Mouse (Mus musculus) hindbrain, embryonic 12.5 days (tissue): ENCODE results near the gene Zfp202. TPM values are rescaled to one million over a fixed set of nuclear protein-coding genes. Genes with fewer than 3 reads are reported as not detected.

Experiments used
- ATAC-seq: fragments of 200-750 bp; cut with Nextera tagmentation; 2 replicates; pipeline ENCODE4 v1.8.0; 2017; ENCODE audit warnings: moderate TSS enrichment; ENCODE audit not compliant: low FRiP score
- H3K27ac ChIP-seq: fragments of 300-500 bp; sonication (generic); 2 replicates; pipeline ENCODE4 v1.5.1; 2016; ENCODE audit warnings: mild to moderate bottlenecking
- H3K27me3 ChIP-seq: fragments of 300-500 bp; sonication (generic); 2 replicates; pipeline ENCODE4 v1.6.1; 2016; ENCODE audit warnings: mild to moderate bottlenecking
- H3K36me3 ChIP-seq: fragments of 300-500 bp; sonication (generic); 2 replicates; pipeline ENCODE4 v1.6.1; 2016; ENCODE audit warnings: mild to moderate bottlenecking
- H3K4me1 ChIP-seq: fragments of 300-500 bp; sonication (generic); 2 replicates; pipeline ENCODE4 v1.6.1; 2016
- H3K4me2 ChIP-seq: fragments of 300-500 bp; sonication (generic); replicated peaks from 2 replicates; pipeline ENCODE4 v1.6.1; 2016; ENCODE audit warnings: mild to moderate bottlenecking
- H3K4me3 ChIP-seq: fragments of 300-500 bp; sonication (generic); 2 replicates; pipeline ENCODE4 v1.5.1; 2016; ENCODE audit warnings: mild to moderate bottlenecking
- H3K9ac ChIP-seq: fragments of 300-500 bp; sonication (generic); 2 replicates; pipeline ENCODE4 v1.6.1; 2016; ENCODE audit warnings: mild to moderate bottlenecking, moderate library complexity
- H3K9me3 ChIP-seq: fragments of 300-500 bp; sonication (generic); replicated peaks from 2 replicates; pipeline ENCODE4 v1.6.1; 2016; ENCODE audit warnings: mild to moderate bottlenecking
- WGBS: fragments of 180-500 bp; shearing (Covaris S2); methylation state at CpG from one replicate; pipeline ENCODE4 v1.1.7; 2016; 5-methylcytosine and 5-hydroxymethylcytosine counted together
- polyA plus RNA-seq: library from polyadenylated mRNA; unstranded; fragments of >200 nt; fragmentation: Nextera tagmentation; extraction: Ambion mirVana; gene quantifications from 2 replicates; pipeline ENCODE4 v1.2.1, GENCODE M21; 2016

Gene Zfp202
- polyA plus RNA-seq, 1 experiment from 2014 or later: 9.0 TPM

DNA sequence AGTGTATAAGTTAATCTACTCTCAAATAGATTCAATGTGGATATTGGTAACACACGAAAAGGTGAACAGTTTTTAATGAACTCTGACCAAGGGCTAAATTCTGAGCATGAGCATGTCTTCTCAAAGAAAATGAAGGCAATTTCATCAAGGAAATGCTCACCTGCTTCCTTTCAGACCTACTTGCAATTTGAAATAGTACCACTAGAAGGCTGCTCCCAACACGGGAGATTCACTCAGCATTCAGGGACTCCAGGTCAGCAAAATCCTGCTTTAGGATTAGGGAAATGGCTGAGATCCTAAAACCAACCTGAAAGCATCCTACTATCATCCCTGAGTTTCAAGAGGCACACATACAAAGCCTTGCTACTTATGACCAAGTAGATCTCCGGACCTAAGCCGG, 32.2 kb downstream of the Zfp202 start:
- no peak overlapping the region for H3K4me3 ChIP-seq
- no peak overlapping the region for H3K4me2 ChIP-seq
- no peak overlapping the region for H3K9ac ChIP-seq
- no peaks in the 10 kb centered on the region for H3K36me3 ChIP-seq
- H3K4me1 ChIP-seq: no peaks in the 10 kb centered on the region
- H3K27ac ChIP-seq: no peak overlapping the region
- H3K9me3 ChIP-seq: no peaks in the 10 kb centered on the region
- H3K27me3 ChIP-seq: no peaks in the 10 kb centered on the region
- WGBS: 78% methylated on average over 4 of the region's 4 CpGs
- no peak for ATAC-seq

DNA sequence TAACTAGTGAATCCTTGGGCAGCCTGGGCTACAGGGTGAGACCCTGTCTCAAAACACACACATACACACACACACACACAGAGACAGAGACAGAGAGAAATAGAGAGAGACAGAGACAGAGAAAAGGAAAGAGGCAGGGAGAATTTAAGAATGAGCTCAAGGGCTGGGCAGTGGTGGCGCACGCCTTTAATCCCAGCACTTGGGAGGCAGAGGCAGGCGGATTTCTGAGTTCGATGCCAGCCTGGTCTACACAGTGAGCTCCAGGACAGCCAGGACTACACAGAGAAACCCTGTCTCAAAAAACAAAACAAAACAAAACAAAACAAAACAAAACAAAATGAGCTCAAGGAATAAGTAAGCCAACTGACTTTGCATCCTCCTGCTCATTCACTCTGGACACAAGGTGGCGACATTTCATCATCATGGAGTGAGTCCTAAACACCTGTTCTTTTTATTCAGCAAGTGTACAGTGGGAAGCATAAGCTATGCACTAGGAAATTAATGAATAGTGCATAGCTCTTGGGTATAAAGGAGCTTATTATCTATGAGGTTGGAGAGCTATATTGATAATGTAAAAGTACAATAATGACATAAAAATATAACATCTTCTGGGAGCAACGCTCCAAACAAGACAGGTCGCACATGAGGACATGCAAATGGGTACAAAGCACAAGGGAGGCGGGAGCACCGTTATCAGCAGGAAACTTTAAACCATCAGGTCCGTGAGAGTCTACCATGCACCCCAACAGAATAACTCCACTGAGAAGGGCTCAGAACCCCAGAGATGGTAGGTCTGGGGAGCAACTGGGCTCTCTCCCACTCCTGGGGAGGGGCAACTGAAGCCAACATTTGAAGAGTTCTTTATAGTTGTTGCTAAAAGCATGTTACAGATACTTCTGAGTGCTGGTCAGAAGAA, 36.0 kb downstream of the Zfp202 start:
- H3K4me3 ChIP-seq: no peak overlapping the region
- no peak overlapping the region for H3K4me2 ChIP-seq
- H3K4me1 ChIP-seq: no peaks in the 10 kb centered on the region
- WGBS: 77% methylated on average over 10 of the region's 10 CpGs
- H3K9ac ChIP-seq: no peak overlapping the region
- peaks cover 4% of the 10 kb centered on the region; the same call in 1 of the 2 replicates for H3K9me3 ChIP-seq
- no peak overlapping the region for H3K27ac ChIP-seq
- H3K27me3 ChIP-seq: 0 out of 2 replicates have a peak, but pooled peaks cover 3% of the 10 kb centered on the region
- ATAC-seq: peak; percentile 71
- no peaks in the 10 kb centered on the region for H3K36me3 ChIP-seq

DNA sequence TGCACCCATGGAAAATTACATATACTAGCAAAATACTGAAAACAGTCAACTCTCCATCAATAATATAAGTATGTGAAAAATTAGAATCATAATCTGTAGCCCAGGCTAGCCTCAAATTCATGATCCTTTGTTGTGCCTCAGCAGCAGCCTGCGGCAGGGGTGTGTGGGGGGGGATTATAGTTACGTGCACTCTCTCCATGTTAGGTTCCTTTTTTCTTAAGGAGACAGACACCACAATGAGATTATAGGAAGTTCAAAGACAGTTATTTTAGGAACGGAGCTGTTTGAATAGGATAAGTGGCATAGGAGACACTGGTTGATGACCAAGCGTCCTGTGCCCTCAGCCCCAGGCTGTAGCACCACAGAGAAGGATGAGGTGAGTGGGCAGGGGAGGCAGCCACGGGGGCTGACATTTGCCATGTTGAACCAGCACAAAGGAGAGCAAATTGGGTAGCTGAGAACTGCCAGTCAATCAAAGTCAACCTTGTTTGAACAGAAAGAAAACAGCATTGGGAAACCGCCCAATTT, 36.8 kb downstream of the Zfp202 start:
- 0 out of 2 replicates have a peak, but pooled peaks cover 3% of the 10 kb centered on the region for H3K27me3 ChIP-seq
- H3K4me2 ChIP-seq: no peak overlapping the region
- no peaks in the 10 kb centered on the region for H3K36me3 ChIP-seq
- peaks cover 4% of the 10 kb centered on the region; the same call in 1 of the 2 replicates for H3K9me3 ChIP-seq
- H3K27ac ChIP-seq: no peak overlapping the region
- H3K4me1 ChIP-seq: peaks cover under 1% of the 10 kb centered on the region; the same call in 1 of the 2 replicates
- ATAC-seq: no peak
- WGBS: 54% methylated on average over 6 of the region's 6 CpGs
- no peak overlapping the region for H3K4me3 ChIP-seq
- no peak overlapping the region for H3K9ac ChIP-seq

DNA sequence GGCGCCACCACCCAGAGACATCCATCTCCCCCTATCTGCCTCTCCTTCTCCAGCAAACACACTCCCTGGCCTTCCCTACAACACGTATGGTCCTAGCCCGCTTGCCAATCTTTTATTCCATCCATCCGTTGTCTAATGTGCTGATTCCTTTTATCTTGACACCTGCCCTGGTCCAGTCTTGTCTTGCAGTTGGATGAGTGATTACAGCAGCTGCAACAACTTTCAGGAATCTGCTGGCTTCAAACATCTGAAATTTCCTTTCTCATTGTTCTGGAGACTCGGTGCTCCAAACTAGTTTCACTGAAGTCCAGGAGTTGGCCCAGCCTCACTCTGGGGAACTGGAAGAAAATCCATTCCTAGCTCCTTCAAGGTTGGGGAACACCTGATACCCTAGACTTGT, 37.4 kb downstream of the Zfp202 start:
- H3K27me3 ChIP-seq: 0 out of 2 replicates have a peak, but pooled peaks cover 3% of the 10 kb centered on the region
- no peak overlapping the region for H3K4me2 ChIP-seq
- WGBS: 61% methylated on average over 5 of the region's 5 CpGs
- H3K4me1 ChIP-seq: peaks cover 4% of the 10 kb centered on the region
- ATAC-seq: no peak
- no peak overlapping the region for H3K27ac ChIP-seq
- no peak overlapping the region for H3K9ac ChIP-seq
- no peaks in the 10 kb centered on the region for H3K36me3 ChIP-seq
- no peak overlapping the region for H3K4me3 ChIP-seq
- peaks cover 4% of the 10 kb centered on the region; the same call in 1 of the 2 replicates for H3K9me3 ChIP-seq

DNA sequence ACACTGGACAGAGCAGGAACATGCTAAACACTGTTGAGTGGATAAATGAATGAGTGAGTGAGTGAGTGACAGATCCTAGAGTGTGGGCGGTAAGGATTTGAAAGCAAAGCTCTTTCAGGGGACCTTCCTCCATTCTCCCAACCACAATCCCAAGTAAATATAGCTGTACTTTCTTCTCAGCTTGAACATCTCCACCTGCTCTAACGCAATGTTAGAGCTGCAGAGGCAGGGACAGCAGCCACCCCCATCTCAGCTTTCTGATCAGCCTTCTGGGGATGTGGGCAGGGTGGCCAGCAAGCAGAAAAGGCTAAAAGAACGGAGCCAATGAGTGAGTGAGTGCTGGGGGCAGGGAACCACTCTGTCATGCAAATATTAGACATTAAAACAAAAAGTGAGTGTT, 38.9 kb downstream of the Zfp202 start:
- H3K9me3 ChIP-seq: peaks cover 4% of the 10 kb centered on the region; the same call in 1 of the 2 replicates
- H3K27me3 ChIP-seq: 0 out of 2 replicates have a peak, but pooled peaks cover 3% of the 10 kb centered on the region
- H3K27ac ChIP-seq: no peak overlapping the region
- no peak overlapping the region for H3K4me3 ChIP-seq
- 82% methylated on average over 3 of the region's 3 CpGs for WGBS
- no peak overlapping the region for H3K4me2 ChIP-seq
- ATAC-seq: no peak
- H3K4me1 ChIP-seq: peaks cover 4% of the 10 kb centered on the region
- H3K9ac ChIP-seq: no peak overlapping the region
- H3K36me3 ChIP-seq: no peaks in the 10 kb centered on the region

DNA sequence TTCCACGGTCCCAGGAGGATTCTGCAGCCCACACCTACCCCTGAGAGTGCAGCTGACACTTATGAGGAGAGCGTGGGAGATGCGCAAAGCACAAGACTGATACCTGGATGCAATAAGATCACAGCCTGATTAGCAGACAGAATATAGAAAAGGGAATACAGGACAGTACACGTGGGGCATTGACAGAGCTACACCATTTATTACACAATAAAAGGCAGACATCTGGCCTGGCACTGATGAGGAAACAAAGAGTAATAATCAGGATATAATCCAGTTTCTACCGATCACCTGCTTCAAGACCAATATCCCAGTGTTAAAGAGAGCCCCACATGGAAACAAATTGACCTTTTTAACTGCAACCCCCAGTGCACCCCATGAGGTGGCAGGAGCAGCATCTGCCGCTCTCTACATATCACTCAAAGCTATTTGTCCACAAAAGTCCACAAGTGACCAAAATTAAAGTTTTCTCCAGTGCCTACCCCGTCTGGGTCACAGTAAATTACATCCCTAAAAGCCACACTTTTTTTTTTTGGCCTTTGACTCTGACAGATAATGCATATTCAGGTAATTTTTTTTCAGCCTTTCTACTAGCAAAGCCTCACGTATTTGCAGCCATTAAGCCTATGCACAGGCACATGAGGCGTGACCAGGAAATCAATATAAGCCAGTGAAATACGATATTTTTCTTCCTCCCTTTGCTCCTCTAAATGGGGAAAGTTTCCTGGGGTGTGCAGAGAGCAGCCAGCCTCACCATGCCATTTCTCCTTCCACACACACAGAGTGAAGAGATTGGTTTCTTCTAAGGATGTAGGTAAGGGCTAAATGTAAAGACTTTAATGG, 42.3 kb downstream of the Zfp202 start:
- 50% methylated on average over 10 of the region's 10 CpGs for whole genome bisulfite sequencing
- Histone ChIP-seq H3K9ac (no peak overlapping the region), H3K27ac (no peak overlapping the region), H3K4me3 (no peak overlapping the region), H3K27me3 (0 out of 2 replicates have a peak, but pooled peaks cover 3% of the 10 kb centered on the region), H3K36me3 (no peaks in the 10 kb centered on the region), H3K9me3 (peaks cover 4% of the 10 kb centered on the region; the same call in 1 of the 2 replicates), H3K4me2 (no peak overlapping the region), H3K4me1 (peaks cover 4% of the 10 kb centered on the region)
- ATAC-seq: 0 out of 2 replicates have a peak, but pooled peaks have one; percentile 32

DNA sequence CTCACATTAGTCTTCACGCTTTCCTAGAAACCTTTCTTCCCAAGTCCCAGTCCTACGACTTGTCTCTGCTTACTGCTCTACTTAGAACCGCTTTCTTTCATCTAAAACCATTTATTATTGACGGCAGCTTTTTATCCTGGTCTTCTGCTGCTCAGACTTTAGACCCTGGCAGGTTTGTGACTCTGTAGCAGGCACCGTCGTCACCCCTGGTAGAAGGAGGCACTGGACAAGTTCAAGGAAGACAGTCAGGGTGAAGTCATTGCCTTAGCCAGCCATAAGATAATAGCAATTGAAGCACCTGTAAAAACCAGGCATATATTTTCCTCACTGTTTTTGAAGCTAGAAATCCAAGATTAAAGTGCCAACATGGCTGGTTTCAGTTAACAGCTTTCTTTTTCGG, 43.1 kb downstream of the Zfp202 start:
- Histone ChIP-seq H3K9me3 (peaks cover 4% of the 10 kb centered on the region; the same call in 1 of the 2 replicates), H3K27me3 (peaks cover 5% of the 10 kb centered on the region; the same call in 1 of the 2 replicates), H3K4me2 (no peak overlapping the region), H3K27ac (no peak overlapping the region), H3K4me3 (no peak overlapping the region), H3K4me1 (peaks cover 4% of the 10 kb centered on the region), H3K9ac (no peak overlapping the region), H3K36me3 (no peaks in the 10 kb centered on the region)
- ATAC-seq: no peak
- WGBS: 90% methylated on average over 7 of the region's 7 CpGs

DNA sequence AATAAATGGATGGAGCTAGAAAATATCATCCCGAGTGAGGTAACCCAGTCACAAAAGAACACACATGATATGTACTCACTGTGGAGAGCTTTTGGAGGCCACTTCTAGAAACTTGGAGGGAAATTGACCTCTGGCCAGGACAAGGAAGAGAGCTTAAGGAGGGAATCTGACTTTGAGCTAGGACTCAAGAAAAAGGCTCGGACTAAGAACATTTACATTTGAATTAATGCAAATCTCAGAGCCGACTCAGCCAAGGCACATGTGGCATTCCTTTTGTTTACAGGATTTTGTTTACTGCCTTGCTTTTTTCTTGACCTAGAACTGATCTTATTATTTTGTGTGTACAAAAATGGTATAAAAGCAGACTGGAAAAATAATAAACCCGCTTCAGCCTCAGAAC, 47.6 kb downstream of the Zfp202 start:
- no peaks in the 10 kb centered on the region for H3K36me3 ChIP-seq
- no peaks in the 10 kb centered on the region for H3K9me3 ChIP-seq
- no peak for ATAC-seq
- H3K4me3 ChIP-seq: no peak overlapping the region
- H3K27me3 ChIP-seq: peaks cover 10% of the 10 kb centered on the region; the same call in 1 of the 2 replicates
- no peak overlapping the region for H3K4me2 ChIP-seq
- no peak overlapping the region for H3K9ac ChIP-seq
- 21% methylated on average over 4 of the region's 4 CpGs for WGBS
- H3K27ac ChIP-seq: no peak overlapping the region
- peaks cover 14% of the 10 kb centered on the region for H3K4me1 ChIP-seq

DNA sequence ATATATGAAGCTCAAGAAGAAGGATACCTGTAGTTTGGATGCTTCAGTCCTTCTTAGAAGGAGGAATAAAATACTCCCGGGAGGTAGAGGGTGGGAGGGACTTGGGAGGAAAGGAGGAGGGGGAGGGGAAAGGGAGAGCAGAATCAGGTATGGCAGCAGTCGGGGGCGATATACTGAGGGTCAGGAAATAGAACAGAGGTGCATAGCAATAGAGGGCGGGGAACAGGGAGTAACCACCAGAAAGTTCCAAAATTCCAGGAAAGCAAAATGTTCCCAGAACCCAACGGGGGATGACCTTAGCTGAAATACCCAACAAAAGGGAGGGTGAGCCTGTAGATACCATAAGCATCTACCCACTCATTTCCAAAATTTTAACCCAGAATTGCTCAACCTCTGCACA, 48.2 kb downstream of the Zfp202 start:
- no peaks in the 10 kb centered on the region for H3K36me3 ChIP-seq
- H3K4me1 ChIP-seq: peaks cover 15% of the 10 kb centered on the region
- H3K4me3 ChIP-seq: no peak overlapping the region
- H3K27ac ChIP-seq: no peak overlapping the region
- H3K9ac ChIP-seq: no peak overlapping the region
- no peak for ATAC-seq
- H3K27me3 ChIP-seq: peaks cover 10% of the 10 kb centered on the region; the same call in 1 of the 2 replicates
- 23% methylated on average over 5 of the region's 5 CpGs for WGBS
- H3K9me3 ChIP-seq: no peaks in the 10 kb centered on the region
- H3K4me2 ChIP-seq: no peak overlapping the region; the same call in 1 of the 2 replicates

DNA sequence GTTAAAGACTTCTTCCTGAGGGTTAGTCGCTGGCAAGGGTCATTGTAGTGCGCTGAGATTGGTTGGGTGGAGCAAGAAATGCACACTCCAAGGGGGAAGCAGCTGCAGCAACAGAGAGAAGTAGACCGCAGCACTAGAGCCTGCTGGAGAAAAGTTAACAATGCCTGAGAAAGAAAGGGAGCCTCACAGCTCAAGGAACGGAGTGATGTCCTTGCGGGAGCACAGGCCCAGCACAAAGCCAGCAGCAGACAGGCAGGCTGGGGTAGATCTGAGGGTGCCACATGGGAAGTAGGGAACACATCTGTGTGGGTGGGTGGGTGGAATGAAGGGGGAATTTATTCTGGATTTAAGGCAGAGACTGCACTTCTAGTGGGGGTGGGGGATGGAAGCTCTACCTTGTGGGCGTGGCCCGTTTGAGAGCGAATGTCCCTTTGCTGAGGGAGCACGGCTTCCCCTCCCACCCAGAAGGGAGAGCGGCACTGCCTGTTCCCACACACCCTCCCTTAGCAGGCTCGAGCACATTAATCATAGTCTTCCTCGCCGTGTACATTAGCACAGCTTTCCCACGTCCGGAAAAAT, 49.2 kb downstream of the Zfp202 start:
- 0% methylated on average over 15 of the region's 15 CpGs for WGBS
- peak overlapping the region; percentile 94 for H3K27ac ChIP-seq
- peaks cover 10% of the 10 kb centered on the region; the same call in 1 of the 2 replicates for H3K27me3 ChIP-seq
- no peaks in the 10 kb centered on the region for H3K9me3 ChIP-seq
- H3K36me3 ChIP-seq: no peaks in the 10 kb centered on the region
- peak overlapping the region; percentile 66 for H3K4me2 ChIP-seq
- peak; percentile 91 for ATAC-seq
- H3K4me1 ChIP-seq: peaks cover 21% of the 10 kb centered on the region
- peak overlapping the region; percentile 64 for H3K9ac ChIP-seq
- H3K4me3 ChIP-seq: peak overlapping the region; percentile 35

DNA sequence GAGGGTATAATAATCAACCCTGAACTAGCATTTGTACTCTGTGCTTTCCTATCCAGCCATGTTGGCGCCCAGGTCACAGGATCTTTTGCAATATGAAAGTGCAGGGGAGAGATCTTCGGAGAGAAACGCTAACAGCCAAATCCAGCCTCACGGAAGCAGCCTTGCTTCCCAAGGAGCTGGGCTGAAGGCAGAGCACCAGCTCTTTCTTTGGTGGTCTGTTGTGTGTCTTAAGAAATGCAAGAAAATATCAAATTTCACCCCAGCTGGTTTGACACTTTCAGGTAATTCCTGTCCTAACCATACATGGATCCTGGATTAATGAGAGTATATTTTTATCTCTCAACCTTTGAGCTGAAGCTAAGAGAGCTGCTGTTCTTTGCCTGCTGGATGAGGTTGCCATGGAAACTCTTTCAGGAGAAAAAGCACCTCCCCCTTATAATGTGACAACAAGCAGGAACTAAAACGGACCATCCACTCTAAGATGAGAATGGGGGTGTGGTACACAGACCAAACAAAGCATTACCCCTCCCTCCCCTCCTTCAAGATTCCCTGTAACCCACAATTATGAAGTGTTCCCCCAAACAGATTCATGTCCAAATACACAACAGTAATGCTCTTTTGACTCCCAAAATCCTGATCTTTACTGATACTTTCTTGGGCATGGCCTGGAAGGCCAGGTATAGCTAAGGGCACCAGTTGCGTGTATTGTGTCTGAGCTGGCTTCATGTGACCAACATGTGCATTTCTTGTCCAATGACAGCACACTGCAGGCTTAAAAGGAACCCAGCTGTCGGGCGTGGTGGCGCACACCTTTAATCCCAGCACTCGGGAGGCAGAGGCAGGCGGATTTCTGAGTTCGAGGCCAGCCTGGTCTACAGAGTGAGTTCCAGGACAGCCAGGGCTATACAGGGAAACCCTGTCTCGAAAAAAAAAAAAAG, 50.1 kb downstream of the Zfp202 start:
- no peaks in the 10 kb centered on the region for H3K9me3 ChIP-seq
- H3K36me3 ChIP-seq: no peaks in the 10 kb centered on the region
- peak overlapping the region; percentile 35 for H3K4me3 ChIP-seq
- peak overlapping the region; percentile 66 for H3K4me2 ChIP-seq
- H3K9ac ChIP-seq: peak overlapping the region; percentile 64
- H3K4me1 ChIP-seq: peaks cover 22% of the 10 kb centered on the region
- WGBS: 53% methylated on average over 13 of the region's 13 CpGs
- H3K27me3 ChIP-seq: peaks cover 10% of the 10 kb centered on the region; the same call in 1 of the 2 replicates
- ATAC-seq: peak; percentile 77
- peak overlapping the region; percentile 94 for H3K27ac ChIP-seq
